Mouse (Mus musculus): ENCODE measurements at regions not wholly inside any gene's neighbourhood (a gene's known extent, or its start where the extent isn't known, plus 50 kb on each side); places are given as distances from the start of the nearest gene placed in this dataset.

DNA sequence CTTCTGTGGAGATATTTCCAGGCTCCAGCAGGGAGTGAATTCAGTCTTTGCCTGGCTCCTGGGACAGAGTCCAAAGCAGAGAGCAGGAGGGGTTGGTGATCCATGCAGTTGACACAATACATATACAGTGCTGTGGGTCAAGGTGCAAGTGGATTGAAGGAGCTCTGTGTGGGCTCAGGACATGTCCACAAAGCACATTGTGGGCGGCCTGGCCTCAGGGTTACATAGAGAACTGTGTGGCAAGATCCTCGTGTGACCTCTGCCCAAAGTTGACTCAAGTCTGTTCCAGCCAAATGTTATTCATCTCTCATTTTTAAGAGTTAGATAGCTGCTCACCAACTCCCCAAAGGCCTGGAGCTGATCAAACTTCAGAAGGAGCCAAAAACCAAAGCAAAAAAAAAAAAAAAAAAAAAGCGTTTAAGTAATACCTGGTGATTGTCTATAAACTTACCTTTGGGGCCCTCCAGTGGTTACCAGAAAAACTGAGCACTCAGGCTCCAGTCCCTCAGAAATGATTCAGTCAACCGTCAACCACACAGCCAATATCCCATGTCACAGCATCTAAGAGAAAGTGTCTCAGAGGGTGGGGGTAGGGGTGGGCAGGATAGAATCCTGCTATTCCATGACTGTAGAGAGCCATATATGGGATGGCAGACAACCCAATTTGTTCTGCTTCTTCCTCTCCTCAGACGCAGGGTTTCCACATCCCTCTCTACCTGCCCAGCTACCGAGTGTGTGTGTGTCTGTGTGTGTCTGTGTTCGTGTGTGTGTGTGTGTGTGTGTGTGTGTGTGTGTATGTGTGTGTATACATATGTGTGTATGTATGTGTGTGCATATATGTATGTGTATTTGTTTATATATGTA lies 91.9 kb upstream of the Far2 start:
- no peak for DNase-seq (ENCODE audit: low spot score in 2 of 2)

DNA sequence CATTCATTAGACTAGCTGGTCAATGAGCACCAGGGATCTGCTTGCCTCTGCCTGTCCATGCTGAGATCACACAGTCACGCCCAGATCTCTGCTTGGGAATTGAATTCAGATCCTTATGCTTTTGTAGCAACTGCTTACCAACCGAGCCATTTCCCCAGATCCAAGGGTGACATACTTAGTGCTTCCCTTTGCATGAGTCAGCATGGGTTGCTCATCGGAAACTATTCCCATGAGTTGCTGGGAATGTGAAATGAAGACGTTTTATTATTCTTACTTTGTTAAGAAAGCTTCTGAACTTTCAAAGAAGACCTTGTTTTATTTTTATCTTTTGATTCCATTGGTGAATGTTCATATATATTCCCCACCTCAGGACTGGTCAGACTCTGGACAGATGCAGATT lies 82.3 kb upstream of the Far2 start:
- no peak for DNase-seq (ENCODE audit: low spot score in 2 of 2)

DNA sequence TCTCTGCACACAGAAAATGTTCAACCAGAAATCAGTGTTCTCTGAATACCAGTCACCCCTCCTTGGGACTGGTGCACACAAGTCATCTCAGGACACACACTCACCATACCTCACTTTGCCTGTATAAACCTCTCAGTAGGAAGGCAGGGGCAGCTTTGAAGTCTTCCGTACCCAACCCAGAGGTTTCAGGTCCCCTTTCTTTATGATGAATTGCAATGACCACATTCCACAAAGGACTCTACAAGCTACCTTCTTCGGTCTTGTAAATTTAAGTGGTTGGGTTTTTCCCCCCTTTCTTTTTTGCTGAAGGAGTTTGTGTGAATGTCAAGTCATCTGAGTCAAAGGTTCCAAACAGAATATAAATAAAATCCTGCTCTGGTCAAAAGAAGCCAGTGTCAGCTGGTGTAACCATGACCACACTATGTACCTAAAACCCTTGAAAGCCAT lies 76.9 kb upstream of the Far2 start:
- no peak for DNase-seq (ENCODE audit: low spot score in 2 of 2)

GRCm38 (mm10) chr6:147972552-147972951 lies 74.5 kb upstream of the Far2 start:
- no peak for DNase-seq (ENCODE audit: low spot score in 2 of 2)

DNA sequence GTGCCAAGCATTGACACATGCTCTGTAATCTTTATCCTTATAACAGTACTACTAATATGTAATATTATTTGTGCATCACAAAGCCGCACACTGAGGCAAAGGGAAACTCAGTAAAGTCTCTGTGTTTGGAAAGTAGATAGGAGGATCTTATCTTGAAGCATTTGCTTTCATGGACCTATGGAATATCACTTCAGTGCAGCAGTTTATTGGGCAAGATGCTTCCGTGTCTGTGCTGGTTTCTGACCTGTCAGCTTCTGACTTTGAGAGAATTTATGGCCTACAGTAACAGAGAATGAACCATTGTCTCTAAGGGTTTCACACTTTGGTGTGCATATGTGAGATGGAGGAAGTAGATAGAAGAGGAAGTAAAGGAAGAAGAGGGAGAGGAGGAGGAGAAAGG lies 74.0 kb upstream of the Far2 start:
- DNase-seq (ENCODE audit: low spot score in 2 of 2), result no peak

GRCm38 (mm10) chr6:147975917-147976316 lies 71.1 kb upstream of the Far2 start:
- DNase-seq (ENCODE audit: low spot score in 2 of 2), result no peak

GRCm38 (mm10) chr6:147989381-147989780 lies 57.7 kb upstream of the Far2 start:
- no peak for DNase-seq (ENCODE audit: low spot score in 2 of 2)
